Mouse (Mus musculus) liver, embryonic 11.5 days (tissue): ENCODE measurements around the gene Spg21. TPM values are rescaled to one million over a fixed set of nuclear protein-coding genes. Genes with fewer than 3 reads are reported as not detected.
A peak's percentile ranks its signal among the peaks of the same experiment; 100 is the strongest.

Experiments used
- ATAC-seq: fragments of 200-750 bp; cut with Nextera tagmentation; replicated peaks from 2 replicates; pipeline ENCODE4 v1.8.0; 2017; ENCODE audit warnings: moderate number of reproducible peaks, mild to moderate bottlenecking, moderate TSS enrichment, moderate library complexity; ENCODE audit not compliant: low FRiP score
- DNase-seq: peaks from one replicate; pipeline ENCODE4 v3.0.0-alpha.2; 2017; ENCODE audit warnings: low spot score
- H3K27ac ChIP-seq: fragments of 300-500 bp; sonication (generic); 2 replicates; pipeline ENCODE4 v1.5.1; 2014; ENCODE audit warnings: mild to moderate bottlenecking, low read depth, low read length, control low read depth
- H3K27me3 ChIP-seq: fragments of 300-500 bp; sonication (generic); replicated peaks from 2 replicates; pipeline ENCODE4 v1.6.1; 2014; ENCODE audit warnings: low read length, mixed read lengths; ENCODE audit not compliant: control insufficient read depth, insufficient read depth
- H3K36me3 ChIP-seq: fragments of 300-500 bp; sonication (generic); 2 replicates; pipeline ENCODE4 v1.6.1; 2014; ENCODE audit warnings: mild to moderate bottlenecking, low read length, moderate library complexity, mixed read lengths; ENCODE audit not compliant: control insufficient read depth, insufficient read depth
- H3K4me1 ChIP-seq: fragments of 300-500 bp; sonication (generic); replicated peaks from 2 replicates; pipeline ENCODE4 v1.6.1; 2014; ENCODE audit warnings: low read length, mixed read lengths; ENCODE audit not compliant: control insufficient read depth, insufficient read depth
- H3K4me2 ChIP-seq: fragments of 300-500 bp; sonication (generic); 2 replicates; pipeline ENCODE4 v1.6.1; 2014; ENCODE audit warnings: mild to moderate bottlenecking, control low read depth, moderate library complexity
- H3K4me3 ChIP-seq: fragments of 300-500 bp; sonication (generic); 2 replicates; pipeline ENCODE4 v1.5.1; 2014; ENCODE audit warnings: low read depth, low read length, control low read depth
- H3K9ac ChIP-seq: fragments of 300-500 bp; sonication (generic); 2 replicates; pipeline ENCODE4 v1.6.1; 2014; ENCODE audit warnings: low read depth, low read length, control low read depth
- H3K9me3 ChIP-seq: fragments of 300-500 bp; sonication (generic); 2 replicates; pipeline ENCODE4 v1.6.1; 2016; ENCODE audit warnings: low read length, inconsistent platforms, mixed read lengths; ENCODE audit not compliant: control insufficient read depth
- WGBS: fragments of 180-500 bp; shearing (Covaris S2); extraction: QIAGEN DNeasy Blood & Tissue Kit; methylation state at CpG from one replicate; pipeline ENCODE4 v1.1.7; 2014; 5-methylcytosine and 5-hydroxymethylcytosine counted together
- polyA plus RNA-seq: library from polyadenylated mRNA; unstranded; fragments of >200 nt; fragmentation: Nextera tagmentation; extraction: Ambion mirVana; gene quantifications from 2 replicates; pipeline ENCODE4 v1.2.1, GENCODE M21; 2014

The Spg21 gene
- polyA plus RNA-seq, 1 experiment from 2014 or later: 54.7 TPM

- Histone ChIP-seq H3K4me2 (peak overlapping the region; percentile 48), H3K4me3 (no peak overlapping the region), H3K27ac (no peak overlapping the region), H3K27me3 (peaks cover 7% of the 10 kb centered on the region; the same call in 1 of the 2 replicates), H3K4me1 (no peaks in the 10 kb centered on the region; the same call in 1 of the 2 replicates), H3K36me3 (no peaks in the 10 kb centered on the region), H3K9ac (no peak overlapping the region), H3K9me3 (no peaks in the 10 kb centered on the region)
- 31% methylated on average over 11 of the region's 11 CpGs for WGBS
- ATAC-seq (no peak), DNase-seq (no peak)
Observed at GRCm38 (mm10) chr9:65520505-65520876, 59.7 kb downstream of the Spg21 start.

- peaks cover 10% of the 10 kb centered on the region for H3K4me1 ChIP-seq
- H3K27ac ChIP-seq: no peak overlapping the region
- H3K9me3 ChIP-seq: no peaks in the 10 kb centered on the region
- 0 out of 2 replicates have a peak overlapping the region, but pooled peaks have one; percentile 8 for H3K4me2 ChIP-seq
- DNase-seq (peak; percentile 74), ATAC-seq (peak; percentile 73)
- H3K9ac ChIP-seq: no peak overlapping the region
- WGBS: 23% methylated on average over 14 of the region's 14 CpGs
- H3K27me3 ChIP-seq: peaks cover 7% of the 10 kb centered on the region; the same call in 1 of the 2 replicates
- no peak overlapping the region for H3K4me3 ChIP-seq
- H3K36me3 ChIP-seq: no peaks in the 10 kb centered on the region
Observed at GRCm38 (mm10) chr9:65523611-65524364, 63.0 kb downstream of the Spg21 start.

- H3K4me2 ChIP-seq: no peak overlapping the region
- H3K9ac ChIP-seq: no peak overlapping the region
- peaks cover 3% of the 10 kb centered on the region; the same call in 1 of the 2 replicates for H3K27me3 ChIP-seq
- H3K9me3 ChIP-seq: no peaks in the 10 kb centered on the region
- WGBS: 77% methylated on average over 10 of the region's 10 CpGs
- H3K36me3 ChIP-seq: no peaks in the 10 kb centered on the region
- peaks cover 22% of the 10 kb centered on the region for H3K4me1 ChIP-seq
- DNase-seq: no peak
- ATAC-seq: no peak
- no peak overlapping the region for H3K27ac ChIP-seq
- no peak overlapping the region for H3K4me3 ChIP-seq
Observed at GRCm38 (mm10) chr9:65525445-65526195, 64.9 kb downstream of the Spg21 start.

GRCm38 (mm10) chr9:65528417-65529038 lies 67.8 kb downstream of the Spg21 start:
- Histone ChIP-seq H3K4me3 (no peak overlapping the region), H3K9me3 (no peaks in the 10 kb centered on the region), H3K36me3 (no peaks in the 10 kb centered on the region), H3K27ac (peak overlapping the region; percentile 69), H3K4me1 (peaks cover 23% of the 10 kb centered on the region), H3K9ac (peak overlapping the region; percentile 11; the same call in 1 of the 2 replicates), H3K27me3 (no peaks in the 10 kb centered on the region), H3K4me2 (peak overlapping the region; percentile 36)
- DNase-seq: peak; percentile 56
- 52% methylated on average over 6 of the region's 6 CpGs for WGBS
- ATAC-seq: peak; percentile 92

GRCm38 (mm10) chr9:65529659-65530058 lies 68.9 kb downstream of the Spg21 start:
- H3K4me2 ChIP-seq: no peak overlapping the region
- peak; percentile 80 for ATAC-seq
- H3K9ac ChIP-seq: no peak overlapping the region
- no peaks in the 10 kb centered on the region for H3K27me3 ChIP-seq
- no peak overlapping the region for H3K4me3 ChIP-seq
- peaks cover 23% of the 10 kb centered on the region for H3K4me1 ChIP-seq
- 48% methylated on average over 8 of the region's 8 CpGs for WGBS
- DNase-seq: no peak
- H3K36me3 ChIP-seq: no peaks in the 10 kb centered on the region
- H3K9me3 ChIP-seq: no peaks in the 10 kb centered on the region
- H3K27ac ChIP-seq: 0 out of 2 replicates have a peak overlapping the region, but pooled peaks have one; percentile 69

- ATAC-seq: no peak
- H3K4me2 ChIP-seq: no peak overlapping the region
- no peak for DNase-seq
- no peak overlapping the region for H3K27ac ChIP-seq
- no peaks in the 10 kb centered on the region for H3K27me3 ChIP-seq
- WGBS: 87% methylated on average over 5 of the region's 5 CpGs
- H3K36me3 ChIP-seq: no peaks in the 10 kb centered on the region
- H3K9me3 ChIP-seq: no peaks in the 10 kb centered on the region
- H3K9ac ChIP-seq: no peak overlapping the region
- H3K4me3 ChIP-seq: no peak overlapping the region
- H3K4me1 ChIP-seq: peaks cover 26% of the 10 kb centered on the region
Observed at GRCm38 (mm10) chr9:65531283-65531682, 70.5 kb downstream of the Spg21 start.

- ATAC-seq (no peak), DNase-seq (no peak)
- Histone ChIP-seq H3K4me3 (no peak overlapping the region), H3K27ac (no peak overlapping the region), H3K36me3 (no peaks in the 10 kb centered on the region), H3K9ac (no peak overlapping the region), H3K4me2 (no peak overlapping the region), H3K27me3 (no peaks in the 10 kb centered on the region), H3K4me1 (peaks cover 24% of the 10 kb centered on the region), H3K9me3 (no peaks in the 10 kb centered on the region)
- WGBS: 63% methylated on average over 8 of the region's 8 CpGs
Observed at GRCm38 (mm10) chr9:65532986-65533385, 72.2 kb downstream of the Spg21 start.

GRCm38 (mm10) chr9:65534111-65534510 lies 73.4 kb downstream of the Spg21 start:
- WGBS: 83% methylated on average over 3 of the region's 3 CpGs
- Histone ChIP-seq H3K27me3 (no peaks in the 10 kb centered on the region), H3K27ac (no peak overlapping the region), H3K36me3 (no peaks in the 10 kb centered on the region), H3K4me2 (no peak overlapping the region), H3K4me1 (peaks cover 13% of the 10 kb centered on the region), H3K9me3 (no peaks in the 10 kb centered on the region), H3K4me3 (no peak overlapping the region), H3K9ac (no peak overlapping the region)
- DNase-seq: no peak
- no peak for ATAC-seq
